Mouse (Mus musculus) right cerebral cortex, adult 2 months (tissue): ENCODE measurements at regions not wholly inside any gene's neighbourhood (a gene's known extent, or its start where the extent isn't known, plus 50 kb on each side); places are given as distances from the start of the nearest gene placed in this dataset.
A peak's percentile ranks its signal among the peaks of the same experiment; 100 is the strongest.

Experiments used
- DNase-seq, 2 experiments: peaks; one replicate each; pipeline ENCODE4 v3.0.0; 2021 to 2022; ENCODE audit warnings: low spot score in 2 of 2

DNA sequence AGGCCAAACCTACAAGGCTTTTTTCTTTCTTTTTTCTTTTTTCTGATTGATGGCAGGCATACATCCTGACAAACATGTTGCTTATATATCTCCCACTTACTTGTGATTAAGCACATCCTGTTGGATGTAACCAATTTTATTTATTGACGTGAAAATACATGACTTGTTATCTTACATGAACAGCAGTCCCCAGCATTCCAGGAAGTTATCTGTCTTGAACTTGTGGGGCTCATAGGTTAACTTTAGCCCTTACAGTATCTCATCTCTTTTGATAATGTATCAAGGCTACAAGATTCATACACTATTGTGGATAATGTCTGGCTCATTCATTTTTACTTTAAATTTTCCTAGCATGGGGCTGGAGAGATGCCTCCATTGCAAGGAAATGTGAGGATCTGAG, 852.0 kb upstream of the Agtr1b start:
- DNase-seq, result no peak

DNA sequence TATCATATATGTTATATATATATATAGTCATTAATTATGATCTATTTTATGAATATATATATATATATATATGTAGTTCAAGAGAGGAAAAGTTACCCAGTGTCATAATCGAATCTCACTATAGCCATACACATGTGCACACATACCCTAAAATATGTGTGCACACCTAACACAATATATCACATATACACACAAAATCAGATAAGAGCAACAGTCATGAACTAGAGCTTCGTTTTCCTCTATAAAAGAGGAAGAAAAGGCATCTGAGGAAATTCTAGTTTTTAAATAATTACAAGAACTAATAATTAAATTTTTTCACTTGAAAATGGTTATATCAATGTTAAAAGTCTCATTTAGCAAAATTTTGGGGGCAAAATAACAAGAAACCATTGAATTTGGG, 835.3 kb upstream of the Tbl1xr1 start:
- DNase-seq, result no peak

DNA sequence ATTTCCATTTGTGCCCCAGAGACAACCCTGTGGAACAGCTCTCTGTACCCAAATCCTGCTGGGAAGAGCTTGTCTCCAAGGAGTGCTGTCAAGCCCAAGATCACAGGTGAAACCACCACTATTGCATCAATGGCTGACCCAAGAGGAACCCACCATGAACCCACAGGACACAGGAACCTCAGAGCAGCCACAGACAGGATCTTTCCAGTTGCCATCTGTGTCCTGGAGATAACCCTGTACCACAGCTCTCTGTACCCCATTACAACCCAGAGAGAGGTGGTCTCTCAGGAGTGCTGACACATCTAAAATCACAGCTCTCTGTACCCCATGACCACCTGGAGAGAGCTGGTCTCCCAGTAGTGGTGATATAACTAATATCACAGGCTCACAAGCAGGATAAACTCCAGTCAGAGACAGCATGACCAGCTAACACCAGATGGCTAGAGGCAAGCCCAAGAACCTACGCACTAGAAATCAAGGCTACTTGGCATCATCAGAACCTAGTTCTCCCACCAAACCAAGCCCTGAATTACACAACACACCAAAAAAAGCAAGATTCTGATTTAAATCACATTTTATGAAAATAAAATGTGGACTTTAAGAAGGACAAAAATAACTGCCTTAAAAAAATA, 820.2 kb upstream of the Tbl1xr1 start:
- no peak for DNase-seq

DNA sequence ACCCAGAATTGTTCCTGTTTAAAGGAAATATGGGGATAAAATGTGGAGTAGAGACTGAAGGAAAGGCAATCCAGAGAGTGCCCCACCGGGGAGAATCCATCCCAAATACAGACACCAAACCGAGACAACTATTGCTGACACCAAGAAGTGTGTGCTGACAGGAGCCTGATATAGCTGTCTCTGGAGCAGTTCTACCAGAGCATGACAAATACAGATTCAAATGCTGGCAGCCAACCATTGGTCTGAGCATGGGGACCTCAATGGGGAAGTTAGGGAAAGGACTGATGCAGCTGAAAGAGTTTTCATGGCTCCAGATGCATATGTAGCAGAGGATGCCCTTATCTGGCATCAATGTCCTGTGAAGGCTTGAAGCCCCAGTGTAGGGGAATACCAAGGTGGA, 813.1 kb upstream of the Tbl1xr1 start:
- DNase-seq, result no peak

DNA sequence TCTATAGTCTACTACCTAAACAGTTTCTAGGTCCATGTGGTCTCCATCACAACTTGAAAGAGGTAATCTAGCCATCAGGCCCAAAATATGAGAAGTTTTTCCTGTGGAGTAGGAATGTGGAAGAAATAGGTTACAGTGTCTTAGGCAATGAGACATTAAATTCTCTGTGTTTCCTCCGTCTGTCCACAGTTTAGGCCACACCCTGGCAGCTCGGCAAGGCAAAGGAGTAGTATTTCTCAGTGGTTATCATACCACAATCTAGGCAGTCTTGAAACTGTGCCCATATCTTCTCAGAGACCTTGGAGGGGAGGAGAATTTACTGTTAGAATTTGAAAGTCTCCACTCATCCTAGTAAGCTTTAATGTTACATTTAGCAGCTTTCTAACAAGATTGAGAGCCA, 811.0 kb upstream of the Tbl1xr1 start:
- DNase-seq, result no peak

DNA sequence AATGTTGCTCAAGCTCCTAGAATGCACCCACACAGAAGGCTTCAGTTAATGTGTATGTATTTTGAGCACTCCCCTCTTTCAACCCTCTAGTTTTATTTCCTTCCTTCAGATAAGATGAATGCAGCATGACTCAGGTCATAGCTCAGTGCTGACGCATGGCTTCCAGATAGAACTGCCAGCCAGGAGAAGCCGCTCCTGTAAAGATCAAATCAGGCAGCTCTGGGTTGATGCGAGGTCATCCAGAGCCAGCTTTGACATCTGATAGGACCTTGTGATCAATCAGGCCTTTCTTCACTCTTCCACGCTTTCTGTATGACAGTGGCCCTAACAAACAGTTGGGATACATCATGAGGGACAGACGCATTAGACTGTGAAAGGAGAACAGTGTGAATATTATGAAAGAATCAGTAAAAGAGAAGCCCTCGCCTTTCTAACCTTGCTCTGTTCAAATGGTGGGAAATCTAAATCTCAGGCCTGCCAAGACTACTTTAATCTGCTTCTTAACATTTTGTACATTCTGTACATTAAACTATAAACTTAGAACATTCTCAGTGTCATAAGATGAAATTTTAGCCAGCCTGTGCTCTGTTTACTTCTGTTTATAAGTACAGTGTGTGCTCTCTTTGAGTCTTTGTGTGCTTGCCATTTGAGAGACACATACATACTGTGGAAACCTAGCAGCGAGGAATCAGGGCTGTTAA, 807.9 kb upstream of the Tbl1xr1 start:
- DNase-seq, result peak in 1 of 2 experiments; percentile 17

DNA sequence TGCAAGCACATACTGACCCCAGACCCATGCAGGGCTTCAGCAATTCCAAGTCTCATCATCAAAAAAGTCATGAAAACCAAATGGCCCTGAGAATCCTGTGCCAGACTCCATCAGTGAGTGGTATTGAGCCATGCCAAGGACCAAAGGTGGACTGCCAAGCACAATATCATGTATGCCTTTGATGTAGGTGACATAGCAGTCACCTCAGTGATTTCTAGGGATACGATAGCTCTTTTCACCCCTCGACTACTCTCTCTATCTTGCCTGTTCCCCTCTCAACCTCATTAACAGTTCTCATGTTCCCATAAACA, 807.4 kb upstream of the Tbl1xr1 start:
- DNase-seq, result no peak

DNA sequence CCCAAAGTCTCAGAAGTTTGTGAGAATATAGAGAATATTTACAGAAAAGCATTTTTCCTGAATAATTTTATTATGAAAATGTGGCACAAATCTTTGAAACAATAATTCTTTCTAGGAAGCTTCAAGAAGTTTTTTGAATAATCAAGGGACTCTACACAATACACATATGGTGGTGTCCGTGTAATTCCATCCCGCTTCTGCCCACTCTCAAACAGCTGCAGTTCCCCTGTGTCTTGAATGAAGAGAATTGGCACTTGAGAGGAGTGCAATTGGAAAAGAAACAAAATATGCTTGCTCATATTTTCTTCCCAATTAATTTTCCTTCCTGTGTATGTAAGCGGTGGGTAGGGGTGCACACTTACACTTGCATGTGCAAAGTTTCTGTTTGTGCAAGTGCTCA, 805.7 kb upstream of the Tbl1xr1 start:
- no peak for DNase-seq

DNA sequence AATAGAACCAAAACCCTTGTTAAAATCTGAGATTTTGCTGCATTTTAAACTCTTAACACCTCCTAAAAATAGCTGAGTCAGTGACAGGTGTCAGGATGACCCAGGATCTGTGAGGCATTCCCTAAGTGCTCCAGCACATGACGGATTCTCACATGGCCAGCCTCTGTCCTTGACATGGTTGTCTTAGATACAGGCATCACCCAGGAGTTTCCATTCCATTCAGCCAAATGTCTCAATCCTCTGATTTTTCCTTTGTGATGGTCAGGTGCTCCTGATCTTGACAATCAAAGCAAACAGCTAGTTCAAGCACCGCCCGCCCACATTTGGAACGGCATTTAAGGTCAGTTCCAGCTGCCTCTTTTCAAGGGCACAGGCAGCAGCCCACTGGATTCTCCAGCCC, 804.2 kb upstream of the Tbl1xr1 start:
- DNase-seq, result no peak

DNA sequence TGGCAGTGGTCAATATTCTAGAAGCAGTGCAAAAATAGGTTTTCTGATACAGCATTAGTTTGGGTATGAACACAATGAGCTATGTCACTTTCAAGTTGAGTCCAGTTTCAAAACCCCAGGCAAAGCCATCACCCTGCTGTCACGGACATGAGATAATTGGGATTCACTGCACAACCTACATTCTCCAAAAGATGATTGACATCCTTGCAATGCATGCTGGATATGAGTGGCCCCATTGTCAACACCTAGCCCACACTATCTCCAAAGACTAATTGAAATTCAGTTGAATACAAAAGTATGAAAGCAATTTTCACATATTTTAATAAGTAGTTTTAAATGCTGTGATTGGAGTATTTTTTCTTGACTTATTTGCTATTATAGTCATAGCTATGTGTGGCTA, 783.7 kb upstream of the Tbl1xr1 start:
- no peak for DNase-seq

DNA sequence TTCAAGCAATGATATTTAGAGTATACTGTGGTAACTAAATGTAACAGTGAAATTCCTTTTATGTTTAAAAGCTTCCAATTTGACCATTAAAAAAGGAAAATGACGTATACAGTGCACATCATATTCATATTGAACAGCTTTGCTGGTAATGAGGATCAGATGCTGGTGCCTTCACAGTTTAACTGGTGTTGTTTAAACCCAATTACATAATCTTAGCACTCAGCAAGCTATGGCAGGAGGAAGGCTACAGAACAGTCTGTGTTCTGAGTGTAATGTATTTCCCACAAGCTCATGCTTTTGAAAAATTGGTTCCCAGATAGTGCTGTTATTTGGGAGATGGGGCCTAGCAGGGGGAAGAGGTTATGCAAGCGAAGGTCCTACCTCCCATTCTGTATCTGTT, 783.1 kb upstream of the Tbl1xr1 start:
- no peak for DNase-seq

DNA sequence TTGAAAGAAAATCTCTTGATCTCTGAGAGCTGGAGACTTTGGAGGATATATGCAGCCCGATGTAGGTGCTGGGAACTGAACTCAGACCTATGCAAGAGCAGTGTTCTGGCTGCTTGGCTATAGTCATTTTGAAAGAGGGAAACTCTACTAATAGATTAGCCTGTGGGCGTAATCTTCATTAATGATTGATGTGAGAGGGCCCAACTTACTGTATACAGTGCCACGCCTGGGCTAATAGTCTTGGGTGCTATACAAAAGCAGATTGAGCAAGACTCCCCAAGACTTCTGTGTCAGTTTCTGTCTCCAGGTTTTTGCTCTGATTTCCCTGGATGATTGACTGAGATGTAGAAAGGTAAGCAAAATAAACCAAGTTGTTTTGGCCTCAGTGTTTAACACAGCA, 781.7 kb upstream of the Tbl1xr1 start:
- no peak for DNase-seq

DNA sequence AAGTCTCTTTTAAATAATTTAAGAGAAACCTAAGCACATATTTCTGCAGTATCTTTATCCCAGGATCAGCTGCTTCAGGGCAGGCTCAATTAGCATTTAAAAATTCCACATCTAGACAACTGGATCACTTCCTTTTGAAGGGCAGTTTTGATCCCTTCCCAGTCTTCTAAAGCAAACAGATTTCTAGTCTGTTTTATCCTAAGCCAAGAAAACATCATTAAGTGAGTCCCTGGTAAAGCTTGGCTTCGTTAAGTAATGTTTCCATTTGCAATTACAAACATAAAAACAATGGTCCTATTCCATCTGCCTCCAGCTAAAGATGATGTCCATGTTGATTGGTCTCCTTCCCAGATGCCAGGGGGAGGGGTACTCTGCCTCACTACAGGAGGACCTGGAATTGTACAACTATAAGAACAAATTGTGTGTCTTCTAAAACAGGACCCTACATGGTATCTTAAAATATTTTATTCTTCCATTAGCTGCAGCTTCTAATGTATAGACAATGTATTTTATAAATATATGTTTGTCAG, 779.8 kb upstream of the Tbl1xr1 start:
- no peak for DNase-seq

DNA sequence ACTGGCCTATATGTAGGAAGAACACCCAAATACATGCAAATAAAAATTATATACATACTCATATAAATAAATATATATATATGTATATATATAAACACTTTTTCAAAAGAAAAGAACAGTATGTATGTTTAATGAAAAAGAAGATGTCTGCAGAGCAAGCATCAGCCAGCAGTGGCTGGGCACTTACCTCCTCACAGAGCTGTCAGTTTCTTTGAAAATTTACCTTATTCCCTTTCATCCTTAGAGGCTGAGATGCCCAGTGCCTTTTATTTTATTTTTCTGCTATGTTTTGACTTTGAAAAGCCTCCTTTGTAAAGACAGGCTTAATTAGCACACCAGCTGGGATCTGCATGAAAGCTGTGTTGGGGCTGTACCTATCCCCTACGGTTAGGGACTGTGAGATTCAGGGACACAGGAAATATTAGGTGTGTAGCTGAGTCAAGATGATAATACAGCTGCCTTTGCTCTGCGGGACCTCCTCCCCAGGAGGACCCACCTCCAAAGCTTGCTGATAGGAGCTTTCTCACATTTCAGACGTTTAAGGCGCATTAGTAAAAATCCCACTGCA, 751.0 kb upstream of the Tbl1xr1 start:
- DNase-seq, result no peak

DNA sequence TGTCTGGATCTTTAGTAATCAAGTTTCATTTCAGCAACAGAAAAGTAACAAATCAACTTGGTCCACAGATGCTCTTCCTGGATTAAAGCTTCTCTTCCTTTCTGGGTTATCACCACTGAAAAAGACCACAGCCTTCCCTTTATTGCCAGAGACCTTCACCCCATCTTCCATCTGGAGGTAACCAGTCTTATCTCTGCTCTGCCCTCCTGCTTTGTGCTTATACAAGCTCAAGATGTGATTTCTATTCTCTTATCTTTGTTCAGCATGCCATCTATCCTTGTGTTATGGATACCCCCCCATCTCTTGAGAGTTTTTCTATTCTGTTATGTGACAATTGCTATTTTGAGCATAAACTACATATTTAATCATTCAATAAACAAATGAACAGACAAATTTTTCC, 734.5 kb upstream of the Tbl1xr1 start:
- no peak for DNase-seq

DNA sequence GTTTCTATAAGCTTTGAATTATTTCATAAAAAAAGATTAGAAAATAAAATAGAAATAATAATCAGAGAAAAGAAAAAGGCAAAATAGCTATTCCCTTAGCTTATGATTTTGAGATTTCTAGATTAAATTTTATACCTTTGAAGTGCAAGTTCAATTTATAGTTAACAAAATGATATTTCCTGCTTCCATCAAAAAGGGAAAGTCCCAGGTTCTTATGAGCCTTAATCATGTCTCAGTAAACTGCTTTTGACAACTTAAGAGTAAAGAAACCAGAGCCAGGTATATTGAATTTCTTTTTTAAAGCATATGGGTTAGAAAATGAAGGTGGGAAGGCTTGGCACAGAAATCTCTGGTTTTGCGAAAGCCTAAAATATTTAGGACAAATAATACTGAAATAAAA, 733.4 kb upstream of the Tbl1xr1 start:
- DNase-seq, result no peak

DNA sequence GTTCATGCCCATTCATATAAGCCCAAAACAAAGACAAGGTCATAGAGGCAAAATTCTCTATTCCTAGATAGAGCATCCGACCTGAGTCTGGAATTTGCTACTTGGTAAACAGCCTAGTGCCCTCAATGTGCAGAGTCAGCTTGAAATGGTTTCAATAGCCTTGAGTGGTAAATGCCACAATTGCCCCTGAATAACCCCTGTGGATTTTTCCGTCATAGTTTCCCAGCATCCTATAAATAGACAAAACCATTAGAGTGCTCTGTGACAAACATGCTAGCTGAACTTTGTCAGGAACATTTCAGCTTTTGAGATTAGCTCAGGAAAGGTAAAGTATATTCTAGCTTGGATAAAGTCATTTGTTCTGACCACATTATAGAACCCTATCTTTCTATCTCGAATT, 727.0 kb upstream of the Tbl1xr1 start:
- no peak for DNase-seq

DNA sequence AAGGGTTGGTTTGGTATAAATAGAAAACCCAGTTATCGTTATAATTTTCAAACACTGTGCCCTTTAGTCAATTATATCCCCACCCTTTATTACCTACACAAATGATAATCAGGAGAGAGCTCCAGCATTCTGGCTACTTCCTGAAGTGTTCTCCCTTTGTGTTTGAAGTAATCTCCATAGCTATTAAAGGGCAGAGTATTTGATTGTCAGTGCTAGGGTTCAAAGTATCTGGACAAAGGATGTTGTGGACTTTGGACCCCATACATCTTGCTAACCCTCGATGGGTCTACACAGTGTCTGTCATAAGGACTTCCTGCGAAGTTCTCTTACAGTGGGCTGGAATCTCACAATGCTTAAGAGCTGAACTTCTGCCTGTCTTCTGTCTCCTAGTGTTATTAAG, 720.3 kb upstream of the Tbl1xr1 start:
- no peak for DNase-seq

DNA sequence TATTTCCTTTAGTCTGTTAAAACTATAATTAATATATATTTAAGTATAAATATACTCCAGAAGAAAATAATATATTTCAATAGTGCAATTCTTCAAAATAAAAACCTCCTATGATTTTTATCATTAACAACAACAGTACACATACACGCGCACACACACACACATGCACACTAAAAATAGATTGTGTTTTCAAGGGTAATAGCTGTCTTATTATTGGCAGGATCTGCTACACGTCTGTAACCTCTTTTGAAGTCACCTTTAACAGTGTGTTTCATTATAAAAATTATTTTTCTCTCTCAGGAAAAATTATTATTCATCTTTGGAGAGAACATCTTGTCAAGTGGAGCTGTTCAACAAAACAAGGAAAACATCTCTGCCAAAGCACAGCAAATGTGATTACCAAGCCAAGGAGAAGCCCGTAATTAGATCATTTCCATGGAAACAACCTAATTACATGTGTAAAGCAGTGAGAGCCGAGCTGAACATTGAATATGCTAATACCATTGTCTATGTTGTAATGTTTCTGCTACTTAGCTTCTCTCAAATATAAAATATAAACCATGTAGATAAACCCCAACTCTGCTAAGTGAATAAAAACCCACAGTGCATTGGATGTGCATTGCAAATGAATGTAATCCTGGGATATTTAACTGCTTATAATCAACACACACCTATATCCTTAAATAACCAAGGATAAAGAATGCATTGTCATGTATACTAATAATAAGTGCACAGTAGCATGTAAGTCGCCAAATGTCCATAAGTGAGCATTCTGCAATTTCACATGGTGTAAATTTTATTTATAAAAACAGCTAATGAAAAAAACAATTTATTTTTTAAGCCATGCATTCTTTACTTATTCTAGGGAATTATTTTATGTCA, 719.4 kb upstream of the Tbl1xr1 start:
- peak in 1 of 2 experiments; percentile 8 for DNase-seq

DNA sequence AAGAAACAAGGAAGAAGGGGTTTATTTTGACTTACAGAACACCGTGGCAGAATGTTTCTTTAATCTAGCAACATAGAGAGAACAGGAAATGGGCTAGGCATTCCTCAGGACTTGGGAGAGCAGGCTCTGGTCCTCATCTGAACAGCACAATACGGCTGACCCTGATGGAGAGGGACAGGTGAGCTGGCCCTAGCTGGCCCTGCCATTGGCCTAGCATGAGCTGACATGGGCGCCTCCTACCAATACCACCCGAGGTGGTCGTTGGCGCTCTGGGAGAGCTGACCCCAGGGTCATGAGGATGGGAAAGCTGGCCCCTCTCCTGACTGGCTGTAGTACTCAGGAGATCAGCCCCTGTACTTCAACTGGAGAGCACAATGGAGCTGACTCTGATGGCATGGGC, 718.4 kb upstream of the Tbl1xr1 start:
- DNase-seq, result no peak

DNA sequence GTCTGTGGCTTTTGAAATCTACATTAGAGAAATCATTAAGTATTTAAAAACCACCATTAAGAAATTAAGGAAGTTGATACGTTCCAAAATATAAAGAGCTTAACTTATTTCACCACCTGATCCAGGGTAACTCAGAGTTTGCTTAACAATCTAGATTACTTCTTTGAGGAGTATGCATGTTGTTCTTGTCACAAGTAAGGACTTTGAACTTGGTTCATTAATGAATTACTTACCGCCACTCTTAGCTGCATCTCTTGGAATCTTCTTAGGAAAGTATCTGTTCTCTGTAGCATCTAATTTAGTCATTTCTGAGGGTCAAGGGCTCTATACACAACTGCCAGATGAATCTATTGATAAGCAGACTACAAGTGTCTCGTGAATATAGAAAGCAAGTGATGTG, 715.4 kb upstream of the Tbl1xr1 start:
- DNase-seq, result no peak

DNA sequence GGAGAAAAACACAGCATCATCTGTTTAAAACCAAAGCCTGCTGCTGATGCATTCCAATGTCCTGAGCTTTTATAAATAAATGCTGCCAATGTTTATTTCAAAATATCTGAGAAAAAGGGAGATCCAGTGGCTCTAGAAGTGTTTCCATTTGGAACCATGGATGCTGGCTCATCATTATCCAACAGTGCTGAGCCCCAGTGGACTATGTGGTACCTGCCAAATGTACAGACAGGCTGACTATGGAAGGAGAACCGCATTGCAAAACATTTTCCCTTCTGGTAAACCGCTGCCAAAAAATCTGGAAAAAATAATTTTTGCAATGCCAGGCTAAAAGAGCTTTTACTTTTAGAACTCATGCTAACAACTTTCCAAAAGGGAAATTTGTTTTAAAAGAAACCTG, 696.6 kb upstream of the Tbl1xr1 start:
- DNase-seq, result no peak

DNA sequence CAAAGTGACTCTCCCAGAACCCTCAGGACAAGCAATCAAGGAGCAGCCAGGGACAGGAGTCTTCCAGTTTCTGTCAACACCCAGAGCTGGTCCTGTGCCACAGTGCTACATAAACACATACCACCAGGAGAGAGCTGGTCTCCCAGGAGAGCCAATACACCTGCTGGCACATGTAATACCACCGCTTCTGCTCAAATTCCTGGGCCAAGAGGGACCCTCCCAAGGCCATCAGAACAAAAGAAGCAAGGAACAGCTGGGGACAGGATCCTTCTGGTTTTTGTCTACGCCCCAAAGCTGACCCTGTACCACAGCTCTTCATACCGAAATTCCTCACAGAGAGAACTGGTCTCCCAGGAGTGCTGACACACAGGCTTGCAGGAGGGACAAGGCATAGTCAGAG, 695.4 kb upstream of the Tbl1xr1 start:
- DNase-seq, result no peak
